Mouse (Mus musculus): ENCODE results near the gene Rusc1. TPM values are rescaled to one million over a fixed set of nuclear protein-coding genes. Genes with fewer than 3 reads are reported as not detected.

Rusc1 gene
- total and polyA plus RNA-seq, 3 experiments: 40.8 to 58.9 TPM; not detected in 1

- no peak overlapping the region for H3K9ac ChIP-seq (ENCODE audit: control insufficient read depth, low read depth, low read length, poor library complexity, severe bottlenecking)
- TF ChIP-seq CHD1 (IDR thresholded peaks at IDR 0.05; ENCODE audit: low read depth, low read length) (no peak), JUND (IDR thresholded peaks at IDR 0.05; ENCODE audit: low read depth, low read length) (no peak)
- H3K27ac ChIP-seq (ENCODE audit: control insufficient read depth, low read depth, low read length): no peak overlapping the region
- H3K4me1 ChIP-seq (ENCODE audit: control insufficient read depth in 1 of 2, insufficient read depth in 2 of 2, low read length in 2 of 2): peaks cover 24 to 40% of the 10 kb centered on the region in 2 experiments
- H3K36me3 ChIP-seq (ENCODE audit: control insufficient read depth in 1 of 2, insufficient read depth in 2 of 2, low read length in 2 of 2): peaks cover 0 to 32% of the 10 kb centered on the region in 2 experiments; a peak in 2 of 4 replicates
- H3K9me3 ChIP-seq (replicated peaks; ENCODE audit: insufficient read depth, low read length): no peaks in the 10 kb centered on the region
- no peak overlapping the region for H3K4me3 ChIP-seq (ENCODE audit: control insufficient read depth in 1 of 2, insufficient read depth in 1 of 2, low read depth in 2 of 2, low read length in 2 of 2)
- H3K79me2 ChIP-seq (ENCODE audit: control insufficient read depth, insufficient read depth, low read length, poor library complexity): no peaks in the 10 kb centered on the region
- DNase-seq (ENCODE audit: low read depth, low spot score): no peak
- H3K27me3 ChIP-seq (ENCODE audit: control insufficient read depth in 1 of 2, insufficient read depth in 2 of 2, low read length in 2 of 2): no peaks in the 10 kb centered on the region
Measured at GRCm38 (mm10) chr3:89129908-89130307, 36.8 kb upstream of the Rusc1 start.

DNA sequence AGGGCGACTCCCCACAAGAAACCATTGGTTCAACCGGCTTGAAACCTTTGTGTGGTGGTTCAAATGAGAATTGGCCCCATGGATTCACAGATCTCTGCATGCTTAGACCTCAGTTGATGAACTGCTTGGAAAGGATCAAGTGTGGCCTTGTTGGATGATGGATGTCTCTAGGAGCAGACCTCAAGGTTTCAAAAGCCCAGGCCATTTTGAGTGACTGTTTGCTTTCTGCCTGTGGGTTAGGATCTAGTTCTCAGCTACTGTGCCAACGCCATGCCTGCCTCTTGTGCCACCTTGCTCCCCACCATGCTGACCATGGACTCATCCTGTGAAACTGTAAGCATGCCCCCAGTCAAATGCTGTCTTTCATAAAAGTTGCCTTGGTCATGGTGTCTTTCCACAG is 32.9 kb upstream of the Rusc1 start:
- DNase-seq (ENCODE audit: low read depth, low spot score): no peak
- Histone ChIP-seq H3K9me3 (replicated peaks; ENCODE audit: insufficient read depth, low read length) (no peaks in the 10 kb centered on the region), H3K4me3 (ENCODE audit: control insufficient read depth in 1 of 2, insufficient read depth in 1 of 2, low read depth in 2 of 2, low read length in 2 of 2) (no peak overlapping the region), H3K36me3 (ENCODE audit: control insufficient read depth in 1 of 2, insufficient read depth in 2 of 2, low read length in 2 of 2) (peaks cover 0 to 13% of the 10 kb centered on the region in 2 experiments; a peak in 2 of 4 replicates), H3K27ac (ENCODE audit: control insufficient read depth, low read depth, low read length) (no peak overlapping the region), H3K4me1 (ENCODE audit: control insufficient read depth in 1 of 2, insufficient read depth in 2 of 2, low read length in 2 of 2) (peaks cover 12 to 23% of the 10 kb centered on the region in 2 experiments), H3K9ac (ENCODE audit: control insufficient read depth, low read depth, low read length, poor library complexity, severe bottlenecking) (no peak overlapping the region), H3K79me2 (ENCODE audit: control insufficient read depth, insufficient read depth, low read length, poor library complexity) (no peaks in the 10 kb centered on the region), H3K27me3 (ENCODE audit: control insufficient read depth in 1 of 2, insufficient read depth in 2 of 2, low read length in 2 of 2) (no peaks in the 10 kb centered on the region)
- TF ChIP-seq TCF12 (IDR thresholded peaks at IDR 0.05; ENCODE audit: low read depth, low read length) (no peak), SMC3 (IDR thresholded peaks at IDR 0.05; ENCODE audit: low read depth, low read length) (no peak), CHD1 (IDR thresholded peaks at IDR 0.05; ENCODE audit: low read depth, low read length) (no peak), SIN3A (IDR thresholded peaks at IDR 0.05; ENCODE audit: low read length) (no peak), CHD2 (IDR thresholded peaks at IDR 0.05; ENCODE audit: low read length) (no peak), GABPA (IDR thresholded peaks at IDR 0.05; ENCODE audit: low read depth, low read length) (no peak), ZKSCAN1 (IDR thresholded peaks at IDR 0.05; ENCODE audit: low read depth, low read length) (no peak), JUND (IDR thresholded peaks at IDR 0.05; ENCODE audit: low read depth, low read length) (no peak), EP300 (IDR thresholded peaks at IDR 0.05; ENCODE audit: low read depth in 1 of 2, low read length in 2 of 2) (no peak), POLR2AphosphoS2 (IDR thresholded peaks at IDR 0.05; ENCODE audit: low read length) (no peak), BHLHE40 (IDR thresholded peaks at IDR 0.05; ENCODE audit: borderline replicate concordance, low read depth, low read length) (no peak), E2F4 (IDR thresholded peaks at IDR 0.05; ENCODE audit: borderline replicate concordance, low read depth, low read length) (no peak), MYB (IDR thresholded peaks at IDR 0.05; ENCODE audit: low read depth, low read length) (no peak), MAFK (IDR thresholded peaks at IDR 0.05; ENCODE audit: borderline replicate concordance, low read depth, low read length) (no peak), ZNF384 (IDR thresholded peaks at IDR 0.05; ENCODE audit: low read depth, low read length) (no peak), ZC3H11A (IDR thresholded peaks at IDR 0.05; ENCODE audit: low read depth, low read length) (no peak)
